Mouse (Mus musculus) heart, postnatal 10 days (tissue): ENCODE results near the gene Zscan4b. TPM values are rescaled to one million over a fixed set of nuclear protein-coding genes. Genes with fewer than 3 reads are reported as not detected.
"Not testable (repeated sequence)": the region's sequence is repeated elsewhere in the genome, so short reads cannot be mapped to it uniquely, and the experiment has no call there.

Source experiments
- DNase-seq, 2 experiments: peaks; one replicate each; pipeline ENCODE4 v3.0.0; 2021
- intact Hi-C: fragments of 180-260 bp; cut with DNase I; formaldehyde crosslinking; loops from one replicate; pipeline ENCODE4 v1.15.1; 2025
- total RNA-seq, 2 experiments: library from RNA; stranded (reverse); gene quantifications; 2 replicates each; pipeline ENCODE4 v1.2.3; 2021

Gene Zscan4b
- total RNA-seq = not detected

- DNase-seq, intact Hi-C loops: not testable (repeated sequence)
Measured at GRCm38 (mm10) chr7:10904950-10905349, at the start of gene Zscan4b. Gene Zscan4b (minus strand): TSS chr7:10905050.

Other genes with a start within 250 kb of the Zscan4b start
- gene Nlrp4b, start 217.3 kb downstream of the Zscan4b start, total RNA-seq = not detected
- gene Vmn1r71, start 150.7 kb downstream of the Zscan4b start, total RNA-seq = not detected
- gene Zscan4c, start 100.7 kb upstream of the Zscan4b start, total RNA-seq = not detected
- not detected for gene Zscan4-ps1, start 164.6 kb upstream of the Zscan4b start, total RNA-seq